Mouse (Mus musculus): Measurements from ENCODE around the gene Mterf4.

Mterf4 gene

DNA sequence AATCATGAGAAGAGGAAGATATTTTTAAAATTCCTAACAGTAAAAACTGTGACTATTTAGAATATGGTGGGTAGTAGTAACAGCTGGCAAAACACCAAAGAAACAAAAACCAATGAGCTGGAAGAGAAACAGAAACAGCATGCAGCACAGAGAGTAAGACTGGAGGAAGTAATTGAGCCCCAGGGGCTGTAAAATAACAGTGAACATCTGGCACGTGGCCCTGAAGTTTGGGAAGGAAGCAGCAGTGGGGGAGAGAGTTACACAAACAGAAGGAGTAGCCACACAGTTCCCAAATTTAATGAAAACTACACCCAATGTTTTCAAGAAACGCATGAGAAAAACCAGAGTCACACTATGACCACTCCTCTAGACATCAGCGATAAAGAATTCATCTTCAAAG, 38.5 kb downstream of the Mterf4 start:
- no peak for DNase-seq (ENCODE audit: low read depth)

DNA sequence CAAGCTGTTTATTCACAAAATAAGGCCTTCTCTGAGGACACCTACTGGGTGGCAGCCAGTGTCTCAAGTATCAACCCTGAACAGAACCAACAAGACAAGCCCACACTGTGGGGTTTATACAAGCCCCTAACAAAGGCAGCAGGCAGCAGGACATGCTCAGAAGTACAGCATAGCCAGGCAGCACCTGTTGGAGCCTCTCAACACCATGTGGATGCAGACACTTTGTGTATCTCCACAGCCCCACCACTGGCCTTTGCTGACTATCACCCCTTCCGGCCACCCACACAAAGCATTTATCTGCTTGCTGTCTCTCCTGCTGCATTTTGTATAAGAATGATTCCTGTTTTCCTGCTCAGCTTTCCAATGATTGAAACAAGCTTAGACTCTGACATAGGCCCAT, 48.2 kb downstream of the Mterf4 start:
- no peak for DNase-seq (ENCODE audit: low read depth)

DNA sequence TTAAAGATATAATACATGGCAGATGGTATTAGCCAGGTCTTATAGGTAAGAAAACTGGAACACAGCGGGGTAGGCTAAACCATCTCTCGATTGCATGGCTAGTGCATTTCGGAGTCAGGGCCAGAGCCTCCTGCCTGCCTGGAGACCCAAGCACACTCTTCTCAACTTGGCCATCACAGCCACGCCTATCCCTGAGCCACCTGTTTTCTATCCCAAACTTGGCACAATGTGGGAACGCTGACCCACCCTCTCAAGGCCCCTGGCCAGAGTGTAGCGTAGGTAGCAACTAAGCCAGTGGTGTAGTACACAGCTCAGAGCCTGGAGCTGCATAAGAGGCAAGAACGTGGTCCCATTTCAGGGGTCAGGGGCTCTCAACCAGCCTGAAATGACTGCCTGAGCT, 50.0 kb downstream of the Mterf4 start:
- DNase-seq (ENCODE audit: low read depth): no peak

DNA sequence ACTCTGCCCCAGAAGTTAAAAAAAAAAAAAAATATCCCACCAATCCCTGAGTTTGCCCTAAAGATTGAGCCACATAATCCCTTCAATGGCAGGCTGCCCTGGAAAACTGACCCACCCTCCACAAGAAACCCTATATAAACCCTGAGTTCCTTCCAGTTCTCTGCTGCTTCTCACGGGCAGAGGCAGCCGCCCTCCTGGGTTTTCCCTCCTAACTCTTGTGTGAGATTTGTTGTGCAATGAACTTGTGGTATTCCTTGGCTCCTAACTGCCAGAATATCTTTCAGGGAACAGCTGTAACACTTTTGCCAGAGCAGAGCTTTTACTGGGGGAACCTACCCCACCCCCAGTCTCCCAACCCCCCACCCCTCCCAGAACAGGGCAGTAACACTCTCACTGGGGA, 53.1 kb downstream of the Mterf4 start:
- DNase-seq (ENCODE audit: low read depth): no peak

All from induced T-regulatory cell, adult 2 months (primary cell).